Mouse (Mus musculus) hindlimb bud, embryonic 11.5 days (tissue): ENCODE results near the gene Arpc2.

Experiments
- DNase-seq: peaks from one replicate; pipeline ENCODE4 v3.0.0-alpha.2; 2012; ENCODE audit warnings: low read depth, low spot score; ENCODE audit errors: extremely low spot score

The Arpc2 gene

GRCm38 (mm10) chr1:74235938-74236589, at the start of gene Arpc2:
Gene Arpc2, plus strand, starts transcription at chr1:74236084.
- peak; percentile 82 for DNase-seq

- no peak for DNase-seq
Observed at GRCm38 (mm10) chr1:74190471-74190870, 45.4 kb upstream of the Arpc2 start.

GRCm38 (mm10) chr1:74192711-74193110, 43.2 kb upstream of the Arpc2 start:
- DNase-seq = no peak

GRCm38 (mm10) chr1:74194445-74194844, 41.4 kb upstream of the Arpc2 start, which contains the start of gene Cxcr1:
Gene Cxcr1, minus strand, starts transcription at chr1:74194631.
- DNase-seq = no peak

GRCm38 (mm10) chr1:74195961-74196360, 39.9 kb upstream of the Arpc2 start:
- peak; percentile 10 for DNase-seq

- no peak for DNase-seq
Observed at GRCm38 (mm10) chr1:74196621-74197419, 39.1 kb upstream of the Arpc2 start.

GRCm38 (mm10) chr1:74197726-74198470, 38.0 kb upstream of the Arpc2 start:
- no peak for DNase-seq

GRCm38 (mm10) chr1:74199046-74199445, 36.8 kb upstream of the Arpc2 start:
- no peak for DNase-seq

- no peak for DNase-seq
Observed at GRCm38 (mm10) chr1:74201048-74201844, 34.6 kb upstream of the Arpc2 start.

GRCm38 (mm10) chr1:74203457-74203856, 32.4 kb upstream of the Arpc2 start:
- DNase-seq = no peak

GRCm38 (mm10) chr1:74205881-74206280, 30.0 kb upstream of the Arpc2 start:
- DNase-seq = peak; percentile 35

- no peak for DNase-seq
Observed at GRCm38 (mm10) chr1:74206642-74207041, 29.2 kb upstream of the Arpc2 start.

- DNase-seq = no peak
Observed at GRCm38 (mm10) chr1:74207906-74208305, 28.0 kb upstream of the Arpc2 start.

- DNase-seq = no peak
Observed at GRCm38 (mm10) chr1:74208941-74209340, 26.9 kb upstream of the Arpc2 start.

GRCm38 (mm10) chr1:74219922-74220321, 16.0 kb upstream of the Arpc2 start:
- no peak for DNase-seq

GRCm38 (mm10) chr1:74227317-74227716, 8.6 kb upstream of the Arpc2 start:
- no peak for DNase-seq

- no peak for DNase-seq
Observed at GRCm38 (mm10) chr1:74229942-74230341, 5.9 kb upstream of the Arpc2 start.

GRCm38 (mm10) chr1:74230992-74231391, 4.9 kb upstream of the Arpc2 start:
- DNase-seq = no peak

GRCm38 (mm10) chr1:74236590-74237317, 870 bp downstream of the Arpc2 start:
- no peak for DNase-seq

GRCm38 (mm10) chr1:74237671-74238070, 1.8 kb downstream of the Arpc2 start:
- no peak for DNase-seq
